In genomic region chr11:67235639-67236358, GRCm38 (mm10) we compare ENCODE assay signal across 10 mouse cellular contexts. TPM values are rescaled to one million over a fixed set of nuclear protein-coding genes. Genes with fewer than 3 reads are reported as not detected.
A peak's percentile ranks its signal among the peaks of the same experiment; 100 is the strongest.
DNase-seq lines count a peak whose midpoint lies in the region; ATAC-seq and TF ChIP-seq lines count a peak whose summit lies in the region.
"Had no signal": no experiment of that assay in that cellular context is flagged by ENCODE, and none has a peak within 500 bp of the region (broad histone marks: within the 10 kb centered on the region; RNA-seq: fewer than 3 reads in every experiment).

No protein-coding gene starts in this region.

- H3K9ac ChIP-seq in forebrain, embryonic 16.5 days (replicated peaks; ENCODE audit: low read depth, low read length): no peak overlapping the region

- no peak overlapping the region for H3K4me3 ChIP-seq in cortical plate, adult 2 months (ENCODE audit: insufficient read depth, low read length)
- H3K4me3 ChIP-seq in forebrain, embryonic 16.5 days (replicated peaks; ENCODE audit: low read length): no peak overlapping the region

- peak; percentile 24; the same call in 1 of the 2 replicates for TF ChIP-seq CTCF in cortical plate, adult 2 months (IDR thresholded peaks at IDR 0.05; ENCODE audit: extremely low read depth, insufficient read depth, low read length)

- no peaks in the 10 kb centered on the region for H3K27me3 ChIP-seq in forebrain, embryonic 16.5 days (replicated peaks; ENCODE audit: control insufficient read depth, insufficient read depth, low read length)

- ATAC-seq in forebrain, embryonic 16.5 days: no peak

- no peak overlapping the region for H3K27ac ChIP-seq in cortical plate, adult 2 months (ENCODE audit: insufficient read depth, low read length)
- no peak overlapping the region for H3K27ac ChIP-seq in forebrain, embryonic 16.5 days (ENCODE audit: low read length)

- H3K4me2 ChIP-seq in forebrain, embryonic 16.5 days (ENCODE audit: low read length): no peak overlapping the region

- no peak for TF ChIP-seq POLR2A in cortical plate, adult 2 months (IDR thresholded peaks at IDR 0.05; ENCODE audit: extremely low read depth, insufficient read depth, low read length)

- H3K9me3 ChIP-seq in forebrain, embryonic 16.5 days (ENCODE audit: control insufficient read depth, low read length): no peaks in the 10 kb centered on the region

- DNase-seq in gastrocnemius, adult 18-20 months (ENCODE audit: low spot score): peak; percentile 88
- no peak for DNase-seq in gastrocnemius, postnatal 25 days
- peak; percentile 40 for DNase-seq in right cerebral cortex, adult 18-20 months
- DNase-seq in right cerebral cortex, postnatal 25 days: no peak
- peak; percentile 57 to 62 for DNase-seq in kidney, postnatal 4 days
- DNase-seq in retina, postnatal 1 day: peak; percentile 57

- no peaks in the 10 kb centered on the region for H3K36me3 ChIP-seq in forebrain, embryonic 16.5 days (ENCODE audit: control insufficient read depth, insufficient read depth)

- 66% methylated on average over 5 of the region's 5 CpGs for WGBS in forebrain, embryonic 16.5 days

- H3K4me1 ChIP-seq in cortical plate, adult 2 months (ENCODE audit: control insufficient read depth, insufficient read depth, low read length): peaks cover 3% of the 10 kb centered on the region; the same call in 1 of the 2 replicates
- no peaks in the 10 kb centered on the region for H3K4me1 ChIP-seq in forebrain, embryonic 16.5 days (replicated peaks; ENCODE audit: control insufficient read depth, insufficient read depth, low read length)

RNA-seq across cellular contexts. Expression of gene Myh4, which starts 2.0 kb away (rescaled TPM):
- over 10,000 TPM; 26,101 to 26,132 TPM for total RNA-seq in gastrocnemius, adult 18-20 months (2021)
- total RNA-seq in gastrocnemius, postnatal 25 days (2021): over 10,000 TPM; 20,146 to 24,206 TPM
- 0.15 and 0.21 TPM in 2 replicates for polyA plus RNA-seq in cortical plate, adult 2 months (2012; rRNA removed)
- polyA plus RNA-seq in forebrain, embryonic 16.5 days (2015; fragmentation: Nextera tagmentation; extraction: Ambion mirVana): 0.04 TPM in 1 of 2 replicates, not detected in the other
- polyA plus RNA-seq: lung, embryonic 16.5 days; stomach, embryonic 14.5 days had no signal

RNA-seq across cellular contexts. Expression of gene Myh1, which starts 35.9 kb away (rescaled TPM):
- 1,000 to 10,000 TPM; 2,776 to 3,903 TPM for total RNA-seq in gastrocnemius, adult 18-20 months (2021)
- total RNA-seq in gastrocnemius, postnatal 25 days (2021): 1,000 to 10,000 TPM; 3,929 to 5,903 TPM
- polyA plus RNA-seq in cortical plate, adult 2 months (2012; rRNA removed): 0.23 and 0.32 TPM in 2 replicates
- polyA plus RNA-seq in forebrain, embryonic 16.5 days (2015; fragmentation: Nextera tagmentation; extraction: Ambion mirVana): not detected in 2 replicates
- polyA plus RNA-seq: lung, embryonic 16.5 days had no signal

RNA-seq across cellular contexts. Expression of gene Myh8, which starts 41.1 kb away (rescaled TPM):
- 100 to 1,000 TPM; 257 to 267 TPM for total RNA-seq in gastrocnemius, adult 18-20 months (2021)
- total RNA-seq in gastrocnemius, postnatal 25 days (2021): 100 to 1,000 TPM; 217 to 253 TPM
- polyA plus RNA-seq in cortical plate, adult 2 months (2012; rRNA removed): 0.06 and 0.17 TPM in 2 replicates
- polyA plus RNA-seq in forebrain, embryonic 16.5 days (2015; fragmentation: Nextera tagmentation; extraction: Ambion mirVana): 0.10 and 0.27 TPM in 2 replicates

Comparison
In these comparisons a context has a peak if more than half of its experiments do, and no peak if none do; other contexts are left out.
1. DNase-seq: peak in gastrocnemius, adult 18-20 months (single experiment), right cerebral cortex, adult 18-20 months (single experiment), kidney, postnatal 4 days (2 of 2) and retina, postnatal 1 day (single experiment); none in gastrocnemius, postnatal 25 days (single experiment) and right cerebral cortex, postnatal 25 days (single experiment).